Mouse (Mus musculus) mouse trophoblast stem cell (cell line): Measurements from ENCODE around the gene Tcfl5.

Source experiments
- in situ Hi-C, 2 experiments: fragments of 300-500 bp; cut with MseI, MboI; formaldehyde crosslinking; loops; 2 replicates in 1 of 2; 3 replicates in 1 of 2; pipeline ENCODE4 v1.15.1; 2025

Gene Tcfl5

DNA sequence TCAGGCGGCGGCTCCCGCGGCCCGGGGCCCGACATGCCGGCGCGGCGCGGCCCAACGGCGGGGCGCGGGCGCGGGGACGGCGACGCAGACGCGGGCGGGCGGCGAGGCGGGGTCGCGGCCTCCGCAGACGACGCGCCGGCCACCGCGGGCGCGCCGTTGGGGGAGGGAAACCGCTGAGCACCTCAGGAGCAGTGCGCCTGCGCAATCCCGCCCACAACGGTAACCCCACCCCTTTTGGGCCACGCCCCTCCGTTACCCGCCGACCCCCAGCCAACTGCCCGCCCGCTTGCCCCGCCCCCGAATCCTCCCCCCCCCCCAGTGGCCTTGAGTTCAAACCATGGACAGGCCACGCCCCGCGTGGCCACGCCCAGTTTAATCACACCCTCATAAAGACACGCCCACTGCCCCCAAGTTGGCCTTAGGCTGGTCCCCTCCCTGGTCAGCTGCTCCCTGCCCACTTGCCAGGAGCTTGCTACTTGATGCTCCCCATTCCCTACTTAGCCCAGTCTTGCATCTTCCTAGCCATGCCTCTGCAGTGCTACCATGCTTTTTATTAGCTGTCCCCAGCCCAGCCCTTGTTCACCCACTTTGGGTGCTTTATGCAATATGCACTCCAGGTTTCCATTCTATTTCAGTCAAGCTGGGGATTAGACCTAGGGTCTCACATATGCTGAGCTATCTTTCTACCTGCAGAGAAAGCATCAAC lies at the start of gene Tcfl5:
TSS of gene Tcfl5 (minus strand) at position 154 of the 706 bp plus-strand sequence.
- in situ Hi-C loops = no loop called here

DNA sequence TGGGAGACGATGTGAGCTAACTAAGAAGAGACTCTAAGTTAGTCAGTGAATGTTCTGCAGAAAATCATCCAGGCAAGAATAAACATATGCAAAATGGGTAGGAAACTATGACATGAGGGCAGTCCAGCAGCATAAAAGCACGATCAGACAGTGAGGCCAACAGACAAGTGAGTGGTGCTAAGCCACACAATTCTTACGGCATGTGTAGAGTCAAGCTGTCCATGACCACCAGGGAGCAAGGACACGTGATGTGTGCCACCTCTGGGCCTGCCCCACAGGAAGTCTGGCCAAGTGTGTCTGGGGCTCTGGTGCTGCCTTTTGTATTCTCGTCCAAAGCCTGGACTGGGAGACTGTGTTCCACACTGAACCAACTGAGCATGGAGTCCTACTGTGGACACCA lies 47.3 kb upstream of the Tcfl5 start:
- in situ Hi-C loops = no loop called here

DNA sequence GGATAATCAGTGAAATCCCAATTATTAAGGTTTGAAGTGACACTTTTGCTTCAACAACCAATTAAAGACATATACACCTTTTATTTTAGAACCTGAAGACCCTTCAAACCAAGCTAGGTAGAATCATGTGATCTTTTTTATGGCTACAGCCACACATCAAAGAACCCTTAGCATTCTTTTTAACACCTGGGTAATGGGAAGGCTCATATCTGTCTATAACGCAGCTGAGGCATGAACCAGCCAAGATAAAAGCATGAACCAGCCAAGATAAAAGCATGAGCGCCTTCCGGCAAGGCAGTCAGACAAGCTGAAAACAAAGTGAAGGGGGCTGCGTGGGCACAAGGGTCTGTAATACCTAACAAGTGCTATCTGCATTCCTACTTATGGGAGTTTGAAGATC lies 41.5 kb upstream of the Tcfl5 start:
- in situ Hi-C loops = no loop called here

DNA sequence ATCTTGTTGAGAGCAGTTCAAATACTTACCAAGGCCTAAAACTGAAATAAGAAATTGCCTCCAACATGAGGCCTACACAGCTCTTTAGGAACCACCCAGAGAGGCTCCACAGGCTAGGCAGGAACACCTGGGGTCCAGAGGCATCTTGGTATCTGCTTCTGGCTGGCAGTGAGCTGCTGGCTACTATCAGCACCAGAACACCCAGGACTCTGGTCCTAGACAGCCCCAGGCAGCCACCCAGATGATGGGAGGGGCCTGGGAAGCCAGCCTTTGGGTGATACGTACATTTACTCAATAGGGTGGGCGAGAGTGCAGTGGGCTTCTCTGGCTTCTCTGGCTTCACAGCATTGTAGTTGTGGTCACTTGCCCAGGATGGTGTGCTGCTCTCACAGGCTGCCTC lies 41.0 kb upstream of the Tcfl5 start:
- in situ Hi-C loops = no loop called here

DNA sequence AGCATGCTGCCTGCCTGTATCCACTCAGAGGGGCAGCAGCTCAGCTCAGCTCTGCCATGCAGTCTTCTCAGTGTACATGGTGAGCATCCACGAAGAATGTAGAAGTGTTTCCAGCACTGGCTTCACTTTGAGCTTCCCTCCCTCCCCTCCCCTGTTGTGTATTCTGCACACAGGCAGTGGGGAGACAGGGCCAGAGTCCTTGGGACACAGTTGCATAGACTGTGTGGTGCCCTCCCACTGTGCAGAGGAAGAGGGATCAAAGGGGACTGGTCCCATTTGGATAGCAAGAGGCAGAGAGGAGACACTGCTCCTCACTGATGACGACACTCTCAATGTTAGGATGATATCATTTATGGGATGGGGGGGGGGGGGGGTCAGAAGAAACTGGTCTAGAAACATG lies 38.7 kb upstream of the Tcfl5 start:
- in situ Hi-C loops = no loop called here

DNA sequence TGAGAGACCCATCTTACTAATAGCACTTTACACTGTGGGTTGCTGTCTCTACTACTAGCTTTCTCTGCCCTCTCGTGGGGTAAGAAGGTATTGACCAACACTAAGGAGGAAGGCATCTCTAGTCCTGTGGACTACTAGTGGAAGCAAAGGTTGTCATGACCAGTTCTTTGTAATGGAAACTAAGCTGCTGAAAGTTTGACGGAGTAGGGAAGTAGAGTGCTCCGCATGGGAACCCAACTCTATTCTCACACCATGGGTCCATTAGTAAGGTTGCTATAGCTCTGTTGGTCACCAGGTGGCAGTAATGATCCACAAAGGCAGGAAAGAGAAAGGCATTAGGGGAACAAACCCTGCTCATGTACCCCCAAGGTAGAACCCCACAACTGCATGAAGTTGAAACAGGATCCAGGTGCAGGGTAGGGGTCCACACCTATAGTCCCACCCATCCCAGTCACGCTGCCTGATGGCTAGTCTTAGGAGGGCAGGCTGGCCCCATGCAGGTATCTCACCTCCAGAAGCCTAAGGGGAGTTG lies 36.2 kb upstream of the Tcfl5 start:
- in situ Hi-C loops = loop anchor here in 1 of 2 experiments (10.0 kb wide), 1 partner anchor 66 kb away; no protein-coding TSS in a partner anchor

DNA sequence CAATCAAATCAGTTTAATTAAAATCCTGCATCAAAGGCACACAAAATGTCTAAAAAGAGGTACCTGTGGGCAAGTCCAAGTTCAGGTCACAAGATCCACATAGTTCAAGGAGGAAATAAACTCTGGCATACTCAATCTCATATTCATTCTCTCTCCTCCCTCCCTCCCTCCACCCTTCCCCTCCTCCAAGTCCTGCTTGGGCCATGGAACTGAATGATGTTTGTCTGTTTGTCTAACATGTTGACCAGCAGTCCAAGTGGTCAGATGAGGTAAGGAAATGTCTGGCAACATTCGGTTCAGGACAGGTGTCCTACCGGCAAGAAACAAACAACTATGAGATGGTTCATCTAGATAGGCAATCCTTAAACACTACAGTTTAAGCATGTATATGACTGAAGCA lies 34.2 kb upstream of the Tcfl5 start:
- in situ Hi-C loops = loop anchor here in 1 of 2 experiments (10.0 kb wide), 1 partner anchor 68 kb away; no protein-coding TSS in a partner anchor

DNA sequence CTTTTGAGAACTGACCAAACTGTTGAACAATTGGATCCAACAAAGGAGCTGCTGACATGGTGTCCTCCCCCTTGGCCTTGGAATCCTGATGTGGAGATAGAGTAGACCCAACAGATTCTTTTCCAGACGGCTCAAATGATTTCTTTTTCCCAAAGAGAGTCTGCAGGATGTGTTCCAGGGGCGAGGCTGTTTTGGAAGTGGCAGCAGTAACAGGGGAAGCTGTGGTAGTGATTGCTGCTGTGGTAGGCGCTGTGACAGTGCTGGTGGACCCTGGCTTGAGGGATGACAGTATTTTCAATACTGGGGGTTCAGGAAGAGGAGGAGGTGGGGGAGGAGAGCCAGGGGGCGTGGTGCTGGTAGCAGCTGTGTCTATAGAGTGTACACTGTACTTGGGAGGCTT lies 19.5 kb upstream of the Tcfl5 start:
- in situ Hi-C loops = no loop called here

DNA sequence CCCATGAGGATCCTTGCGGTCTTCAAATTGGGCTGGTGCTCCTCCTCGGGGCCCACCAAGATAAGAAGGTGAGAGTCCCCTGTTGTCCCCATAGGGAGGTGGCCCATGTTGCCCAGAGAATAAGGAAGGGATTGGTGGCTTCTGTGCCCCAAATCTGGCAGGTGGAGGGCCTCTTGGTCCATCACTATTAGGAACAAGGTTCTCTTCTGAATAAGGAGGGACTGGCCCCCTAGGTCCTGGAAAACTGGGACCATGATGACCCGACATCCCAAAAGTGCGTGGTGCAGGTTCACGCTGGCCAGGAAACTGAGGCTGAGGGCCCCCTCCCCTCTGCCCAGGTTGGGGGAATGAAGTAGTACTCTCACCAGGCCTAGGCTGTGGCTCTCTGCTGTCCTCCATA lies 18.0 kb upstream of the Tcfl5 start:
- in situ Hi-C loops = no loop called here

DNA sequence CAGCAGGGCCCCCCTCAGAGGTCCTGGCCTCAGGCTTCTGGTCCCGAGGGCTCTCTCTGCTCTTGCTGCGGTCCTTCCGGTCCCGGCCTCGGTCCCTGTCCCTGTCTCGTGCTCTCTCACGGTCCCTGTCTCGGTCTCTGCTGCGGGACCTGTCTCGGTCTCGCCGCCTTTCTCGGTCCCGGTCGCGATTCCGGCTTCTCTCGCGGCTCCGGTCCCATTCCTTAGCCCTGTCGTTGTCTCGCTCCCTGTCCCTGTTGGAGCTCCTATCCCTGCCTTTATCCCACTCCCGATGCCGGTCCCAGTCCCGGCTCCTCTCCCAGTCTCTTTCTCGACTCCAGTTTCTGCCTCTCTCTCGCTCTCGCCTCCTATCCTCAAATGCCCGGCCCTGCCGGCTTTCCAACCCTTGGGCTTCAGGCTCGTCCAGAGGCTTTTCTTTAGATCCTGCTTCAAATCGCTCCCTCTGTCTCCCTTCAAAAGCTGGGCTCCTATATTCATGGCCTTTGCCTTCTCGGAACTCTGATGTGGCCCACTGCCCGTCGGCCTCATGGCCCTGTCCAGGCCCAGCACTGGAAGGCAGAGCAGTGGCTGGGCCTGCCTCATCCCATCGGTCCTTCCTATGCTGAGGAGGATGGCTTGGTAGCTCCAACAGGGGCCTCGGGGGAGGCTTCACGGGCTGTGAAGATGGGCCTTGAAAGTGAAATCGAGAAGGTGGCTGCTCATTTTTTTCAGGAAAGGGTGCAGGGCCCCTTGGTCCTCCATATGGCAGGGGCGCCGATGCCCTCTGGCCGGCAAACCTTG lies 17.0 kb upstream of the Tcfl5 start:
- in situ Hi-C loops = no loop called here

DNA sequence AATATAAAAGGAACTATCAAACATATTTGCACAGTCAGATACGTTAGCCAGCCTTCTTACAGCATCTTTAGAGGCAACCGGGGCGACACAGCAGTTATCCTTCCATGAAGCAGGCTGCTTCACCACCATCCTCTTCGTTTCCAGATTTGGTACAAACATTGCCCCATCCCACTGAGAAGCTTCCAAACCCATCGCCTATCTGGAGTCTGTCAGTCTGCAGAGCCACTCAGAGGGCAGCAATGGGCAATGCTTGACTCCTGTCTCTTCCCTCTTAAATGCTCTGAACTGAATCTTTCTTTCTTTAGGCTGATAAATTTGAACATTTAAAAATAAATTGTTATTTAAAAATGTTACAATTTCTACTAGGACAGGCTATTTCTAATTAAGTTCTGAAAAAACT lies 15.9 kb upstream of the Tcfl5 start:
- in situ Hi-C loops = no loop called here

DNA sequence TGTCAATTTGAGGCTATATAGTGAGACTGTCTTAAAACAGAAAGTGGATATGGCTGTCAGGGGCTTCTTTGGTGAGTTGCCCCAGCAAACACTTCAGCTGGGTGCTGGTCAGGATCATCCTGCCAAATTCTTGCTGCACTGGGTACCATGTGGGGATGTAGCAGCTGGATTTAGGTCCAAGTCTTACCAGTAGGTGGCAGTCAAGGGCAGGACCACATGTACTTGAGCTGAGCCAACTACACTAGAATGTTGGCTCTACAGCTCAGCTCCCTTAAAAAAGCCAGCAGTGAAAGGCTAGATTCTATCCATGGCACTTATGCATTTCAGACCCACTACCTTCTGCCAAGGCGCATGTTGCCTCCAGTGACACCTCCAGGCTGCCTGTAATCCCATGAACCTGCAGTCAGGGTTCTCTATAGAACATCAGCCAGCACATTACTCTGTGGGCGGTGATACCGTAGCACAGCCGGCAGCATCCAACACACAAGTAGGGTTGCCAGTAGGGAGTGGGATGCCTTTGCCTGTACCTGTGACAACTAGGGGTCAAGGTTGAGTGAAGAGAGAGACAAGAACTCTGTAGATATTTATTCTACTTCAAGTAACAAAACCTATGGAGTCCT lies 15.0 kb upstream of the Tcfl5 start:
- in situ Hi-C loops = no loop called here

DNA sequence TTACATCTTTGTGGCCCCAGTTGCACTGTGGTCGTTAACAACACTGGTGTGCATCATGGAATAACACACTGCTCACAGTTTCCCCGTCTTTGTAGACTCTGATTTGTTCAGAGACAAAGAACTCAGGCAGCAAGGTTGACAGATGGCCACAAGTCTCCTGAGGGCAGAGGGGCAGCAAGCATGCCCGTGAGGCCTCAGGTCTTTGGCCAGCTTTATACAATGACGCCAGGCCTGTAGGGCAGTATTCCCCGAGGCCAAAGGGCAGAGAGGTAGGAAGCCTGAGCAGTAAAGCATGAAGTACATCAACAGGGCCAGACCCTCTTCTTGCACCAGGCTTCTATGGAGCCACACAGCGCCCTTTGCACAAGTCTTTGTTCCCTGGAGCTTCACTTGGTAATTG lies 12.6 kb upstream of the Tcfl5 start:
- in situ Hi-C loops = no loop called here

DNA sequence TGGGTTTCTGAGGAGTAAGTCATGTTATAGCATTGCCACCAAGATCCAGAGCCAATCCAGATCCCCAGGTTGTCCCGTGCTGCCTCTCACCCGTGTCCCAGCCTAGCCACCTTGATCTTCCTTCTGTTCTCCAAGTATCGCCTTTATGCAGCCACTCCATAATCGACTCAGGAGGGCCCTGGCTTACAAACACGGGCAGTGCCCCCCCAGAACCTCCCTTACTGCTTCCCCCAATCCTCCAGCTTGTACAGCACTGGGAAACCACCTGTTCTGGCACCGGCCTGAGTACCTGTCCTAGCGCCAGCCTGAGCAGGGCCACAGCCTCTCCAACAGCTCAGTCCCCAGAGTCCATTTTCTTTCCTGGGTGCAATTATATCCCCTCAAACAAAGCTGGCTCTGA lies 12.2 kb upstream of the Tcfl5 start:
- in situ Hi-C loops = no loop called here

DNA sequence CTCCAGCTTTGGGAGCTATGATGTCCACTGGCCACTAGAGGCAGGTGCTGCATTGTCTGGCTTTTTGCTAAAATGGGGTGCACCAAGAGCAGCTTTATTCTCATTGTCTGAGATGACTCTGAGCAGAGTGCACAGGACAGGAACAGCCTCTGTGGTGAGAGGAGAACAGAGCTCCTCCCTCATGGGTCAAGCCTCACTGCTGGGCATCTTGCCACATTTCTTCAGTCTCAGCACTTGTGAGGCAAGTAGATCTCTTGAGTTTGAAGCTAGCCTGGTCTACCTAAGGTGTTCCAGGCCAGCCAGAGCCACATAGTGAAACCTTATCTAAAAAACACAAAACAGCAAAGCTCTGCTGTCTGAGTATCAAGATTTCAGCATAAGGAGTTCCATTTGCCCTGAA lies 4.3 kb upstream of the Tcfl5 start:
- in situ Hi-C loops = no loop called here

DNA sequence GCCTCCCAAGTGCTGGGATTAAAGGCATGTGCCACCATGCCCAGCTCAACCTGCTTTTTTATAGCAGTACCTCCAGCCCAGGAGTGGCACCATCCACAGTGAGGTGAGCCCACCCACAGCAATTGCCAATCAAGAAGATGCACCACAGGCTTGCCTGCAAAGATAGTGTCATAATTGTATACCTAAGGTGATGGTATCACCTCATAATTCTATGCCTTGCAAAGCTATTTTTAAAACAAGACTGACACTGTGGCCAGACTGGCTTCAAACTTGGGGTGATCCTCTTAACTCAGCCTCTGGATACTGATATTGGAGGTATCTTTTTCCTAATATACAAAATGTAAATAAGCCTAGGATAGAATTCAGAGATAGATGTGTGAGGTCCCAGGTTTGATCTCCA lies 1.1 kb upstream of the Tcfl5 start:
- in situ Hi-C loops = no loop called here

DNA sequence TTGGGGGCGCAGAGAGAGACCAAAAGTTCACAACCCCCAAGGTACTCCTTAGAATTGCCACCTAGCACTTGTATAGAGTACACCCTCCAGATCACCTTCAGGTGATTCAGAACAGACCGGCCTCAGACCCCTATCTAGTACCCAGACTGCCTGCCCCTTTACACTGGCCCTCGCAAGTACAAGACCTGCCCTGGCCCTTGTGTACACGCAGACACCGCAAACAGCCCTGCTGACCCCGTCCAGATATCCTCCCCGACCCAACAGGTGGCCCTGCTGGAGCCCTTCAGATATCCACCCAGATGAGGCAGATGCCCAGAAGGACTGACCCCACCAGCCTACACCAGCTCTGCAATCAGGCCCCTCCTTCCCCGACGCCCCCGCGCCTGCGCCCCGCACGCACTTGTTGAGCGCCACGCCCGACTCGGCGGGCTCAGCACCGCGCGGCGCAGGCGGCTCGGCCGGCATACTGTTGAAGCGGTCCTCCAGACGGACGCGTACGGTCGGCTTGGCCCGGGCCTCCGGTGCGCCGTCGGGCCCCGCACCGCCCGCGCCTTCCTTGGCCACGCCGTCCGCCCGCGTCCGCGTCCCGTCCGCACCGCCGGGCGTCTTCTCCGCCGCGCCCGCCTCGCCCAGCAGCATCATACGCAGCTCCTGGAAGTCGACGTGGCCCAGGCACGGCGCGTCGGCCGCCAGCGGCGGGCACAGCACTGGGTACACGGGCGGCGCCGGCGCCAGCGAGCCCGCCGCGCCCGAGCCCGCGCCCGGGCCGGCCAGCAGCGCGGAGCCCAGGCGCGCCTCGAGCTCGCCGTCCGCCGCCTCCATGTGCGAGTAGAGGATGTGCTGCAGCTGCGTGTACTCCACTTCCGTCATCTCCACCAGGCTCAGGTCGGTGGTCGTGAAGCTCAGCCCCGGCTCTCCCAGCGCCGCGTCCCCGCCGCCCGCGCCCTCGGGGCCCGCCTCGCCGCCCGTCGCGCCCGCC lies 643 bp downstream of the Tcfl5 start:
- in situ Hi-C loops = no loop called here

DNA sequence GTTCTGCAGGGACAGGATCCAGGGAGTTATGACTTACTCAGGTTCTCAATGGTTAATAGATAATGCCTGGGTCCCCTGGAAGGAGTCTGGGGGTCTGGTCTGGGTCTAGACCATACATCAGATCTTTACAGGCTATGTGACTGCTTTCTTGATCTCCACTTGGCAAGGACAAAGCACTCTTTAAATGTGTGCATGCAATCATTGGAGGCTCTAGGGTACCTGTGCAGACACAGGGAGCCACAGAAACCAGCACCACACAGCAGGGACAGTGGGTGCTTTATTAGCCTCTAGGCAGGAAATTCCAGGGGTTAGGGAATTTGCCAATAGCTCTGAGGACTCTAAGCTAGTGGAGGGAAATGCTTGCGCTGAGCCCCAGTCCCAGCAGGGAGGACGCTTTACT lies 30.6 kb downstream of the Tcfl5 start:
- in situ Hi-C loops = no loop called here

DNA sequence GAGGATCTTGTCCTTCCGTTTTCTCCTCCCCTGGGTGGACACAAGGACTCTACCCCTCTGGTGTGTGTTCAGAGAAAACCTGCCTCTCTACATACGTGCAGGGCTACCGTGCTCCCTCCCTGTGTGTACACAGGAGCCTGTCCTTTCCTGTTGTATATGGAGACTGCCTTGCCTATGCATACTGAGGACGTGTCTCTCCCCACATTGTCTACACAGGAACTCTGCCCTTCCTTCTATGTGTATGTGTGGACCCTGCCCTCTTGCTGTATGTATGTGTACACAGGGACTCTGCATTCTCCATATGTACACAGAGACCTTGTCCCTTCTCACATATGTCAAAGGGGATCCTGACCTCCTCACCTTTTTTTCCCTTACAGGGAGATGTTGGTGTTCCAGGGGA lies 32.2 kb downstream of the Tcfl5 start:
- in situ Hi-C loops = no loop called here

DNA sequence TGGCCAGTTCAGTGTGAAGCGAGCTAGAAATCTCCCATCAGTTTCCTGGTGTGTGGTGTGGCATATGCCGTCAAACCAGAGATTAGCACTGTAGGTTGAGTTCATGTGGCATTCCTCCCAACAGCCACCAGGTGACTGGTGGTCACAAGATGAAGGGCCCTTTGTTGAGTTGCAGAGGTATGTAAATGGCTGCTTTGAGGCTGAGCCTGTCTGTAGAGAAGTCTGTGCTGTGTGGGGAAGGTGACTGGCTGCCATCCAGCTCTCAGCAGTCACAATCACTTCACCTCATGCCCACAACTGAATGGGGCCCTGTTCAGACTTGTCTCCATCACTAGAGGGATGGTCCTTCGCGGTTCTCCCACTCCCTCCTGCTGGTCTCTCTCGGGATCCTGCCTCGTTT lies 37.7 kb downstream of the Tcfl5 start:
- in situ Hi-C loops = no loop called here

DNA sequence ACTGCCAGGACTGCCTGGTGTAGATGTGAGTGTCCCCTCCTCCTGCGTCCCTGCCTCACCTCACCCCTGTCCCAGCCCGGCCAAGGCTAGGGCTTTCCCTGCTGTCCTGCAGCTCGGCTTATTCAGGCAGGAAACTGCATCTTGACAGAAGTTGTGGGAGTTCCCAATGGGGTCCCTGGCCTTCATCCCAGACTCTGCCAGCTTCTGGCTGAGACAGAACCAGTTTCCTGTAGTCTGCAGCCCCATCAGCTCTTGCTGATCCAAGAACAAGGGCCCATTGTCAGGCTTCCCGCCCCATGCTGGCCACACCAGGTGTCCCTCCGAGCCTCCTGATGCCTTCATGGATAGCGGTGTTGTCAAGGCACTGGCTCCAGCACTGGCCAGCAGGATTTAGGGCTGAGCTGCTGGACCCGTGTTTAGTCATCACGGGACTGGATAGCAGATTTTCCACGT lies 41.9 kb downstream of the Tcfl5 start:
- in situ Hi-C loops = no loop called here
